Mouse (Mus musculus): ENCODE results near the gene Khsrp. TPM values are rescaled to one million over a fixed set of nuclear protein-coding genes. Genes with fewer than 3 reads are reported as not detected.

The Khsrp gene
- total RNA-seq, 2 experiments from 2014 or later, result 111 to 121 TPM

DNA sequence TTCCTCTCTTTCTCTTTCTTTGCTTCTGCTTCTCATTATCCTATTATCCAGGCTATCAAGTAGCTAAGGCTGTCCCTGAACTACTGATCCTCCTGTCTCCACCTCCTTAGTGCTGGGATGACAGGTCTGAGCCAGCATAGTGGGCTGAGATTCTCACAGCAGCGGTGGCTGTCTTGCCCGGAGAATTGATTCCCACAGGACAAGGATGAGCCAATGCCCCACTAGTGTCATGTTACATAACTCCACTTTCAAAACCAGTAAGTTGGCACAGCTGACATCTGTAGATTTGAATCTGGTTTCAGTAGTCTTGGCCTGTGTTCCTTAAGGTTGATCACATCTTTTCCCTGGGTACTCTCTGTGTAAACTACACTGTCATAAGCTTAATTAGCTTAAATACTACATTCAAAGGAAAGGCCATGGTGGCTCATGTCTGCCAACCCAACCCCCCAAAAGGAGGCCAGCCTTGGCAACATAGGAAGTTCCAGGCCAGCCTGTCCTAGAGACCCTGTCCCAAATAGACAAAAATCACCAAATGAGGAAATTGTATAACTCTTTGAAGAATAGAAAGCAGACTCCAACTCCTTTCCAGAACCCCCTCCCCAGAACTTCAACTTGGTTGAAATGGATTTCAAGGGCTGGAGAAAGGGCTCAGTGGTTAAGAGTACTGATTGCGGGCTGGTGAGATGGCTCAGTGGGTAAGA is 45.1 kb downstream of the Khsrp start:
- no peak for DNase-seq

DNA sequence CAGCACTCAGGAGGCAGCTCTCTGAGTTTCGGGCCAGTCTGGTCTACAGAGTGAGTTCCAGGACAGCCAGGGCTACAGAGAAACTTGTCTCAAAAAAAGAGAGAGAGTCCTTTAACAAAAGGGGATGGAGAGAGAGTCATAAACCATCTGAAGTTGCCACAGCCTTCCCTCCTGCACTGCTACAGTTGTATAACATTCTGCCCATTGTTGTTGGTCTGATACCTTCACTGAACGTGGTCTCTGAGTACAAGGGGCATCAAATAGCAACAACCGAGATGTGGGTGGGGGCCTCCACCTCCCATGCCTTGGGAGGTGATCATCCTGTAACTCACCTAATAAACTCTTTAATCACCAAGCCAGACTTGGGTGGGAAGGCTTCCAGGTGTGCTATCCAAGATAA is 45.7 kb downstream of the Khsrp start:
- DNase-seq, result no peak

DNA sequence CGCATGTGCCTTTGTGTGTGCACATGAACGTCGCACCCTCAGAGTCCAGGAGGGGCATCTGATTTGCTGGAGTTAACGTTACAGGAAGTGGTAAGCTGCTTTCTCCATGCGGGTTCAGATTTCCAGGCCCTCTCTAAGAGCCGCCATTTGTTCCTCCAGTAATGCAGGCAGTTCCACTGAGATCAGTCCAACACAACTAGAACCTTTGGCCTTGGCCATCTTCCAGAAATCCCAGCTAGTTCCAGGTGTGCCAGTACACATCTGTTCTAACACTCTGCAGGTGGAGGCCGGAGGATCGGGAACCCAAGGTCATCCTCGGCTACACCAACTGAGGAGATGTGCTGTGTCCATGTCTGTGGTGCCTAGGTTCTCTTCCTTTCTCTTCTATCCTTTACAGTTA is 46.4 kb downstream of the Khsrp start:
- no peak for DNase-seq

DNA sequence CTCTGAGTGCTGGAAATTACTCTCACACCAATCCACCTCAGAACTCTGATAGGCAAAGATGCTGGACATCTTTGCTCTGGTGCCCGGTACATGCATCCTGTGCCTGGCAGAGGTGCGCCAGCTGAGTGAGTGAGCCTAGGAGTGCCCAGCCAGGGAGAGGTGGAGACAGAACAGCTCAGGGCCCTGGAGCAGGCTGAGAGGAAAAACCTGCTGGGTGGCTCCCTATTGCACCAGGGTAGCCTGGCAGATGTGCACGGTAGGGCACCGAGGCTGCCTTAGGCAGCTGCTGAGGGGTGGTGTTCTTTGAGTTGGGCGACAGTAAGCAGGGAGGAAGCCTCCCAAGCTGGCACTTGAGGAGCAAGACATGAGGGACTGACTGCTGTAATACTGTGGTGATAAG is 49.3 kb downstream of the Khsrp start, which contains the start of gene Acer1:
TSS of gene Acer1 (minus strand) at position 114 of the 400 bp plus-strand sequence.
- no peak for DNase-seq

DNA sequence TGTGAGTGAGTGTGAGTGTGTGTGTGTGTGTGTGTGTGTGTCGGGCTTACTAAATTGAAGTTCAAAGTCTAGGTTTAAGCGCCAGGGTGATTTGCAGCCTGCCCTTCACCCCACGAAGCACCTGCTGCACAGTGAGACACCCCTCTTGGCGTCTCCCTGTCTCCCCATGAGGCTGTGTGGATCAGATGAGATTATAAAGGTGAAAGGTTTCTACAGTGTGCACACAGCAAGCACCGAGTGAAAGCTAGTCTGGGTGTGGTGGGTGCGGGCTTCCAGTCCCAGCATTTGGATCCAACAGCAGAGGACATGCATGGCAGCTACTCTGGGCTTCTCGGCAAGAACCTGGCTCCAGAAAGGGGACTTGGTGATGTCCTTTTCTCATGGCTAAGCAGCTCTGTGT is 50.3 kb downstream of the Khsrp start:
- DNase-seq, result no peak

DNA sequence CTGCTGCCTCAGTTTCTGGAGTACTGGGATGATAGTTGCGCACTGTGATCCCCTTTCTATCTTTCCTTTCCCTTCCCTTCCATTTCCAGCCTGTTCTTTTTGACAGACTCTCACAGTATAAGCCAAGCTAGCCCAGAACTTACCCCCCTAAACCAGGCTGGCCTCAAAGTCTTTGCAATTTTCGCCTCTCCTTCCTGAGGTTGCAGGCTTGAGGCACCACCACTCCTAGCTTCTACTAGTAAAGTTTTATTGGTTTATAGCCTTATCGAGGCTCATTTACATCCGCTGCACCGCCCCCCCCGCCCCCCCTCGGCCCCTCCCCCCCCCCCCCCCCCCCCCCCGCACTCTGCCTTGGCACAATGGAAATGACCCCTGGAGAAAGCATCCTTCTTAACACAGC is 51.8 kb downstream of the Khsrp start:
- no peak for DNase-seq

DNA sequence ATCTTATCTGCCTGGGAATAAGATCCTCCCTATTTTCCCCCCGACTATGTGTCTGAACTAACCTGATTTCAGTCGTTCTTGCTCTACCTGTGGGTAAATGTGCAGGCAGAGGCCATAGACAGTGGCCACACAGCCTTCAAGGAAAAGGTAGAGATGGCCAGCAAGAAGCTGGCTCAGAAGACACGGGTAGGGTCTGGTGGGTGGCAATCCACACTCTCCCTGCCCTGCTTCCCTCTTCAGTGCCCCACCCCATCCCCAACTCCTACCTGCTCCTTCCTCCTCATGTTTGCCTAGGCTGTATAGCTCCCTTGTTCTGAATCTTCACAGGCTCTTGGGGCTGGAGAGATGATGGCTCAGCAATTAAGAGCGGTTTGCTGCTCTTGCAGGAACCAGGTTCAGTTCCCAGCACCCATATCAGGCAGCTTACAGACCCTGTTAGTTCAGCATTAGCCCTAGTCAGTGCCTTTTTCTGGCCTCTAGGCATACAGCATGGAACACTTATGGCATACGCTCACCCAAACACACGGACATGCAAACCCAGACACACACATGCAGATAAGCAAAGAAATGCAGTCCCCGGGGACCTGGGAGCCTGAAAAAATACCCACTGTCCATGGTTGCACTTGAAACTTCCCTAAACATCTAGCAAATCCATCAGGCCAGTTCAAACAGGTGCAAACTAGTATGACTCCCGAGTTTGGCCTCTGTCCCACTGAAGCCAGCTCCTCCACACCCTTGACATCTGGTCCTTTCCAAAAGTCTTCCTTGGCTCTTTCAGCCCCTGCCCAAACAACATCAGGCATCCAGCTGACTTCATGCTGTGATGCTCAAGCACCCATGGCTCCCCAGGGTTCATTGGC is 54.6 kb downstream of the Khsrp start:
- no peak for DNase-seq

DNA sequence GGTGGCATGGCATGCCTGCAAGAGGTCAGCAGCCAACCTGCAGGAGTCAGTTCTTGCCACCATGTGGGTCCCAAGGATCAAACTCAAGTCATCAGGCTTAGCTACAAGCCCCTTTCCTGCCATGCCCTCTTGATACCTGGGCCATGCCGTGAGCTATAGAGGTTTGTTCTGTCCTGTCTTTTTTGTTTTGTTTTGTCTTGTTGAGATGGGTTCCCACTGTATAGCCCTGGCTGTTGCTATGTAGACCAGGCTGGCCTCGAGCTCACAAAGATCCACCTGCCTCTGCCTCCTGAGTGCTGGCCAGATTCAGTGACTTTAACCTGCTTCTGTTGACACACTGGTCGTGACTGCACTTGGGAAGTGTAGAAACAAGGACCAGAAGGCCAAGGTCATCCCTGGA is 55.9 kb downstream of the Khsrp start:
- DNase-seq, result no peak

DNA sequence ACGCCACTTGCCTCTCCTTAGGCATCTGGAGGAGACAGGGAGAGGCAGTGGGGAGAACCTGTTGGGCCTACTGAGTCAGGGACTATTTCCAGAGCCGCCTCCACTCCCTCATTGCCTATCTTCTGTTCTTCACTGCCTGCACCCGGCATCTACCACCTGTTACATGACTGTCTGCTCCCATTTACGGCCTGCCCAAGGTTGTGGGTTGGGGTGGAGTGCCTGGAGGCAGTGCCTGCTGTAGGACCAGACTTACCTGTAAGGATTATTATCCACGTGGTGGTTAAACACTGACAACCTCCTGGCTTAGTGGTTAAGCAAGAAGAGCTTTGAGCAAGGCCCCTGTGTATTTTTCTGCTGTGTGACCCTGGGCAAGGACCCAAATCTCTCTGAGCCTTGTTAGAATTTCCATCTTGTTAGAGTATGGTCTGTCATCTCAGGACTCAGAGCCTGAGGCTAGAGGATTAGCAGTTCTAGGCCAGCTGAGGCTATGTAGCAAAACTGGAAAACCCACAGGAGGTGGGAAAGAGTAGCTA is 56.5 kb downstream of the Khsrp start:
- DNase-seq, result no peak

DNA sequence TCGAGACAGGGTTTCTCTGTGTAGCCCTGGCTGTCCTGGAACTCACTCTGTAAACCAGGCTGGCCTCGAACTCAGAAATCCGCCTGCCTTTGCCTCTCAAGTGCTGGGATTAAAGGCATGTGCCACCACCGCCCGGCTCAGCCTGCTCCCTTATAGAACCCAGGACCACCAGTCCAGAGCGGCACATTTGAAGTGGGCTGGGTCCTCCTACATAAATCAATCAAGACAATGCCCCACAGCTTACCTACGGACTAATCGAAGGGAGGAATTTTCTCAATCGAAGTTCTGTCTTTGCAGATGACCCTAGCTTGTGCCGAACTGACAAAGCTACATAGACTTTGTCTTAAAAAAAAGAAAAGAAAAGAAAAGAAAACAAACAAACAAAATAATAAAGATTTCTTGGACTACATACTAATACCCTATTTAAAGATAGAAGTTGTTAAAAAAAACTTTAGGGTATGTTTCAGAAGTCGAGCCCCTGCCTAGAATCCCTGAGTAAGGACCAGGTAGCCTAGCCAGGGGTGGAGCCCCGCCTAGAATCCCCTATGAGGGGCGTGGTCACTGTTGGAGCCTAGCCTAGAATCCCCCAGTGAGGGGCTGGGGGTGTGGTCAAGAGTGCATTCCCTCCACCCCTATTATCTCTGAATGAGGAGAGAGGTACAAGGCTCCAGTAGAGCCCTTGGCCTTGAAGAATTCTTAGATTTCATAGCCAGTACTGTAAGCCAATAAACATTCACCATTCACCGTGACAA is 57.2 kb downstream of the Khsrp start:
- no peak for DNase-seq

Other genes starting within 250 kb of the Khsrp start
- 1 to 10 TPM; 5.0 TPM for gene Rfx2, start 200.5 kb downstream of the Khsrp start, total RNA-seq (2021)
- not detected for gene Acsbg2, start 157.1 kb downstream of the Khsrp start, total RNA-seq (2021)
- under 1 TPM; 0.17 to 0.23 TPM for gene 1700061G19Rik, start 156.0 kb downstream of the Khsrp start, total RNA-seq (2021)
- 10 to 100 TPM; 82.4 to 90.3 TPM for gene Mllt1, start 96.1 kb downstream of the Khsrp start, total RNA-seq (2021)
- gene Acer1, start 49.4 kb downstream of the Khsrp start, total RNA-seq (2021), result not detected
- gene Clpp, start 41.2 kb downstream of the Khsrp start, total RNA-seq (2021), result 10 to 100 TPM; 67.4 to 70.4 TPM
- gene Alkbh7, start 34.2 kb downstream of the Khsrp start, total RNA-seq (2021), result 10 to 100 TPM; 20.1 to 26.4 TPM
- gene Pspn, start 31.5 kb downstream of the Khsrp start, total RNA-seq (2021), result not detected
- gene Gtf2f1, start 20.2 kb downstream of the Khsrp start, total RNA-seq (2021), result 10 to 100 TPM; 54.5 to 59.1 TPM
- under 1 TPM in 1 of 2 experiments, not detected in 1; 0.30 TPM for gene Gm17949, start 20.1 kb downstream of the Khsrp start, total RNA-seq (2021)
- gene Slc25a41, start 10.1 kb upstream of the Khsrp start, total RNA-seq (2021), result not detected
- gene Crb3, start 27.6 kb upstream of the Khsrp start, total RNA-seq (2021), result under 1 TPM; 0.47 to 0.63 TPM
- 100 to 1,000 TPM; 363 to 374 TPM for gene Slc25a23, start 28.3 kb upstream of the Khsrp start, total RNA-seq (2021)
- 1 to 10 TPM in 1 of 2 experiments, under 1 TPM in 1; 0.92 to 1.0 TPM for gene Dennd1c, start 47.0 kb upstream of the Khsrp start, total RNA-seq (2021)
- gene Tubb4a, start 56.3 kb upstream of the Khsrp start, total RNA-seq (2021), result 100 to 1,000 TPM; 553 to 593 TPM
- gene Tnfsf9, start 73.8 kb upstream of the Khsrp start, total RNA-seq (2021), result 1 to 10 TPM in 1 of 2 experiments, under 1 TPM in 1; 0.88 to 1.1 TPM
- gene Cd70, start 118.3 kb upstream of the Khsrp start, total RNA-seq (2021), result under 1 TPM in 1 of 2 experiments, not detected in 1; 0.57 TPM
- gene Tnfsf14, start 162.7 kb upstream of the Khsrp start, total RNA-seq (2021), result not detected
- 1 to 10 TPM; 1.1 to 2.4 TPM for gene C3, start 196.6 kb upstream of the Khsrp start, total RNA-seq (2021)
- 10 to 100 TPM; 23.6 to 25.4 TPM for gene Gpr108, start 216.9 kb upstream of the Khsrp start, total RNA-seq (2021)
- 1 to 10 TPM; 7.9 to 8.2 TPM for gene Trip10, start 217.9 kb upstream of the Khsrp start, total RNA-seq (2021)
- 1 to 10 TPM; 3.0 to 3.7 TPM for gene Vav1, start 247.6 kb upstream of the Khsrp start, total RNA-seq (2021)